Mouse (Mus musculus): Measurements from ENCODE around the gene Sh3kbp1. TPM values are rescaled to one million over a fixed set of nuclear protein-coding genes. Genes with fewer than 3 reads are reported as not detected.

Gene Sh3kbp1
- polyA plus RNA-seq, 1 experiment from 2014 or later, result 47.8 TPM

- 43% methylated on average over 3 of the region's 3 CpGs for WGBS
- Histone ChIP-seq H3K9me3 (ENCODE audit: control insufficient read depth, low read length) (no peaks in the 10 kb centered on the region), H3K9ac (ENCODE audit: low read depth, low read length) (no peak overlapping the region), H3K27me3 (replicated peaks; ENCODE audit: control insufficient read depth, insufficient read depth, low read length) (peaks cover 3% of the 10 kb centered on the region; the same call in 1 of the 2 replicates), H3K36me3 (ENCODE audit: control insufficient read depth, insufficient read depth, low read length) (no peaks in the 10 kb centered on the region), H3K4me3 (ENCODE audit: low read depth, low read length) (no peak overlapping the region), H3K4me2 (ENCODE audit: low read depth, low read length) (no peak overlapping the region), H3K27ac (replicated peaks; ENCODE audit: low read depth, low read length) (no peak overlapping the region), H3K4me1 (ENCODE audit: control insufficient read depth, insufficient read depth, low read length) (no peaks in the 10 kb centered on the region)
- no peak for DNase-seq (ENCODE audit: low spot score)
- ATAC-seq (ENCODE audit: low read depth), result no peak
Observed at GRCm38 (mm10) chrX:159912061-159912460, 285.0 kb downstream of the Sh3kbp1 start.

GRCm38 (mm10) chrX:159913489-159913888, 286.4 kb downstream of the Sh3kbp1 start:
- no peak overlapping the region for H3K9ac ChIP-seq (ENCODE audit: low read depth, low read length)
- H3K9me3 ChIP-seq (ENCODE audit: control insufficient read depth, low read length), result no peaks in the 10 kb centered on the region
- no peaks in the 10 kb centered on the region for H3K4me1 ChIP-seq (ENCODE audit: control insufficient read depth, insufficient read depth, low read length)
- H3K27me3 ChIP-seq (replicated peaks; ENCODE audit: control insufficient read depth, insufficient read depth, low read length), result peaks cover 3% of the 10 kb centered on the region; the same call in 1 of the 2 replicates
- ATAC-seq (ENCODE audit: low read depth) (no peak), DNase-seq (ENCODE audit: low spot score) (no peak)
- no peaks in the 10 kb centered on the region for H3K36me3 ChIP-seq (ENCODE audit: control insufficient read depth, insufficient read depth, low read length)
- no peak overlapping the region for H3K27ac ChIP-seq (replicated peaks; ENCODE audit: low read depth, low read length)
- no peak overlapping the region for H3K4me2 ChIP-seq (ENCODE audit: low read depth, low read length)
- 43% methylated on average over 3 of the region's 3 CpGs for WGBS
- H3K4me3 ChIP-seq (ENCODE audit: low read depth, low read length), result no peak overlapping the region

- DNase-seq (ENCODE audit: low spot score) (no peak), ATAC-seq (ENCODE audit: low read depth) (no peak)
- Histone ChIP-seq H3K27me3 (replicated peaks; ENCODE audit: control insufficient read depth, insufficient read depth, low read length) (peaks cover 3% of the 10 kb centered on the region; the same call in 1 of the 2 replicates), H3K36me3 (ENCODE audit: control insufficient read depth, insufficient read depth, low read length) (no peaks in the 10 kb centered on the region), H3K9me3 (ENCODE audit: control insufficient read depth, low read length) (no peaks in the 10 kb centered on the region), H3K9ac (ENCODE audit: low read depth, low read length) (no peak overlapping the region), H3K27ac (replicated peaks; ENCODE audit: low read depth, low read length) (no peak overlapping the region), H3K4me2 (ENCODE audit: low read depth, low read length) (no peak overlapping the region), H3K4me3 (ENCODE audit: low read depth, low read length) (no peak overlapping the region), H3K4me1 (ENCODE audit: control insufficient read depth, insufficient read depth, low read length) (no peaks in the 10 kb centered on the region)
- 44% methylated on average over 1 of the region's 1 CpGs for WGBS
Observed at GRCm38 (mm10) chrX:159915125-159915524, 288.1 kb downstream of the Sh3kbp1 start.

- Histone ChIP-seq H3K9me3 (ENCODE audit: control insufficient read depth, low read length) (no peaks in the 10 kb centered on the region), H3K4me3 (ENCODE audit: low read depth, low read length) (no peak overlapping the region), H3K4me2 (ENCODE audit: low read depth, low read length) (no peak overlapping the region), H3K4me1 (ENCODE audit: control insufficient read depth, insufficient read depth, low read length) (no peaks in the 10 kb centered on the region), H3K36me3 (ENCODE audit: control insufficient read depth, insufficient read depth, low read length) (no peaks in the 10 kb centered on the region), H3K27ac (replicated peaks; ENCODE audit: low read depth, low read length) (no peak overlapping the region), H3K9ac (ENCODE audit: low read depth, low read length) (no peak overlapping the region), H3K27me3 (replicated peaks; ENCODE audit: control insufficient read depth, insufficient read depth, low read length) (peaks cover 10% of the 10 kb centered on the region)
- DNase-seq (ENCODE audit: low spot score), result no peak
- no peak for ATAC-seq (ENCODE audit: low read depth)
- WGBS, result 76% methylated on average over 6 of the region's 6 CpGs
Observed at GRCm38 (mm10) chrX:159924759-159925158, 297.7 kb downstream of the Sh3kbp1 start.

- H3K4me2 ChIP-seq (ENCODE audit: low read depth, low read length), result no peak overlapping the region
- H3K27ac ChIP-seq (replicated peaks; ENCODE audit: low read depth, low read length), result no peak overlapping the region
- ATAC-seq (ENCODE audit: low read depth), result no peak
- peaks cover 14% of the 10 kb centered on the region for H3K27me3 ChIP-seq (replicated peaks; ENCODE audit: control insufficient read depth, insufficient read depth, low read length)
- no peak overlapping the region for H3K9ac ChIP-seq (ENCODE audit: low read depth, low read length)
- H3K4me3 ChIP-seq (ENCODE audit: low read depth, low read length), result no peak overlapping the region
- H3K4me1 ChIP-seq (ENCODE audit: control insufficient read depth, insufficient read depth, low read length), result no peaks in the 10 kb centered on the region
- no peak for DNase-seq (ENCODE audit: low spot score)
- 72% methylated on average over 5 of the region's 5 CpGs for WGBS
- no peaks in the 10 kb centered on the region for H3K9me3 ChIP-seq (ENCODE audit: control insufficient read depth, low read length)
- H3K36me3 ChIP-seq (ENCODE audit: control insufficient read depth, insufficient read depth, low read length), result no peaks in the 10 kb centered on the region
Observed at GRCm38 (mm10) chrX:159928165-159928564, 301.1 kb downstream of the Sh3kbp1 start.

- Histone ChIP-seq H3K4me2 (ENCODE audit: low read depth, low read length) (no peak overlapping the region), H3K9me3 (ENCODE audit: control insufficient read depth, low read length) (no peaks in the 10 kb centered on the region), H3K27ac (replicated peaks; ENCODE audit: low read depth, low read length) (no peak overlapping the region), H3K36me3 (ENCODE audit: control insufficient read depth, insufficient read depth, low read length) (no peaks in the 10 kb centered on the region), H3K9ac (ENCODE audit: low read depth, low read length) (no peak overlapping the region), H3K27me3 (replicated peaks; ENCODE audit: control insufficient read depth, insufficient read depth, low read length) (peaks cover 10% of the 10 kb centered on the region), H3K4me3 (ENCODE audit: low read depth, low read length) (no peak overlapping the region), H3K4me1 (ENCODE audit: control insufficient read depth, insufficient read depth, low read length) (no peaks in the 10 kb centered on the region)
- ATAC-seq (ENCODE audit: low read depth) (no peak), DNase-seq (ENCODE audit: low spot score) (no peak)
- 76% methylated on average over 3 of the region's 3 CpGs for WGBS
Observed at GRCm38 (mm10) chrX:159928834-159929233, 301.8 kb downstream of the Sh3kbp1 start.

GRCm38 (mm10) chrX:159932027-159932426, 305.0 kb downstream of the Sh3kbp1 start:
- ATAC-seq (ENCODE audit: low read depth) (no peak), DNase-seq (ENCODE audit: low spot score) (no peak)
- H3K4me3 ChIP-seq (ENCODE audit: low read depth, low read length), result no peak overlapping the region
- H3K27me3 ChIP-seq (replicated peaks; ENCODE audit: control insufficient read depth, insufficient read depth, low read length), result peaks cover 4% of the 10 kb centered on the region; the same call in 1 of the 2 replicates
- no peaks in the 10 kb centered on the region for H3K4me1 ChIP-seq (ENCODE audit: control insufficient read depth, insufficient read depth, low read length)
- 88% methylated on average over 1 of the region's 1 CpGs for WGBS
- H3K27ac ChIP-seq (replicated peaks; ENCODE audit: low read depth, low read length), result no peak overlapping the region
- no peak overlapping the region for H3K4me2 ChIP-seq (ENCODE audit: low read depth, low read length)
- H3K9me3 ChIP-seq (ENCODE audit: control insufficient read depth, low read length), result no peaks in the 10 kb centered on the region
- H3K36me3 ChIP-seq (ENCODE audit: control insufficient read depth, insufficient read depth, low read length), result no peaks in the 10 kb centered on the region
- no peak overlapping the region for H3K9ac ChIP-seq (ENCODE audit: low read depth, low read length)

- H3K4me3 ChIP-seq (ENCODE audit: low read depth, low read length), result no peak overlapping the region
- no peak overlapping the region for H3K27ac ChIP-seq (replicated peaks; ENCODE audit: low read depth, low read length)
- no peaks in the 10 kb centered on the region for H3K4me1 ChIP-seq (ENCODE audit: control insufficient read depth, insufficient read depth, low read length)
- ATAC-seq (ENCODE audit: low read depth) (no peak), DNase-seq (ENCODE audit: low spot score) (no peak)
- no peak overlapping the region for H3K4me2 ChIP-seq (ENCODE audit: low read depth, low read length)
- WGBS, result 90% methylated on average over 2 of the region's 2 CpGs
- H3K27me3 ChIP-seq (replicated peaks; ENCODE audit: control insufficient read depth, insufficient read depth, low read length), result no peaks in the 10 kb centered on the region
- H3K36me3 ChIP-seq (ENCODE audit: control insufficient read depth, insufficient read depth, low read length), result no peaks in the 10 kb centered on the region
- H3K9ac ChIP-seq (ENCODE audit: low read depth, low read length), result no peak overlapping the region
- no peaks in the 10 kb centered on the region for H3K9me3 ChIP-seq (ENCODE audit: control insufficient read depth, low read length)
Observed at GRCm38 (mm10) chrX:159942569-159942968, 315.5 kb downstream of the Sh3kbp1 start.

GRCm38 (mm10) chrX:159943586-159943985, 316.5 kb downstream of the Sh3kbp1 start:
- Histone ChIP-seq H3K27me3 (replicated peaks; ENCODE audit: control insufficient read depth, insufficient read depth, low read length) (no peaks in the 10 kb centered on the region), H3K4me3 (ENCODE audit: low read depth, low read length) (no peak overlapping the region), H3K36me3 (ENCODE audit: control insufficient read depth, insufficient read depth, low read length) (no peaks in the 10 kb centered on the region), H3K9ac (ENCODE audit: low read depth, low read length) (no peak overlapping the region), H3K4me2 (ENCODE audit: low read depth, low read length) (no peak overlapping the region), H3K4me1 (ENCODE audit: control insufficient read depth, insufficient read depth, low read length) (no peaks in the 10 kb centered on the region), H3K27ac (replicated peaks; ENCODE audit: low read depth, low read length) (no peak overlapping the region), H3K9me3 (ENCODE audit: control insufficient read depth, low read length) (no peaks in the 10 kb centered on the region)
- no peak for DNase-seq (ENCODE audit: low spot score)
- no peak for ATAC-seq (ENCODE audit: low read depth)
- 84% methylated on average over 1 of the region's 1 CpGs for WGBS
